Mouse (Mus musculus): Measurements from ENCODE around the gene F11. TPM values are rescaled to one million over a fixed set of nuclear protein-coding genes. Genes with fewer than 3 reads are reported as not detected.

The F11 gene
- polyA plus RNA-seq, 1 experiment = 0.02 TPM

DNA sequence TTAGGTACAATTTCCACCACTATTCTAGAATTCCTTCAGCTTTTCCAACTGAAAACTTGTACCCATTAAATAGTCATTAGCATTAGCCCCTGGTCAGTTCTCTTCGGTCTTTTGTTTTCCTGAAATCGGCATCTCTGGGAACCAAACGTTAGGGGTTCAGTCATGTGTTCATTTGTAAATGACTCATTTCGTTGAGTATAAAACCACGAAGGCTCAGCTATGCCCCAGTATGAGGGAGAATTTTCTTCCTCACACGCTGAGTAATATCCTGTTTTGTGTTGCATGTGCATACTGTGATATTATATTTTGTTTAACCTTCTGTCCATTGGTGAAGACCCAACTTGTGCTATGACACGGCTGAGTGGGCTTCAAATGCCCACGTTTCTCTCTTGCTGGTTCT is 3.4 kb downstream of the F11 start:
- no peaks in the 10 kb centered on the region for H3K27me3 ChIP-seq (ENCODE audit: control insufficient read depth)
- TF ChIP-seq TAL1 (IDR thresholded peaks at IDR 0.05; ENCODE audit: low read length) (no peak), GATA1 (IDR thresholded peaks at IDR 0.05; ENCODE audit: low read length) (no peak)
- no peak overlapping the region for H3K4me3 ChIP-seq (replicated peaks)
- H3K36me3 ChIP-seq (ENCODE audit: control insufficient read depth) = no peaks in the 10 kb centered on the region
- no peaks in the 10 kb centered on the region for H3K4me1 ChIP-seq (ENCODE audit: control insufficient read depth)
- peaks cover 7% of the 10 kb centered on the region; the same call in 1 of the 2 replicates for H3K9me3 ChIP-seq (ENCODE audit: control insufficient read depth, low read length)

DNA sequence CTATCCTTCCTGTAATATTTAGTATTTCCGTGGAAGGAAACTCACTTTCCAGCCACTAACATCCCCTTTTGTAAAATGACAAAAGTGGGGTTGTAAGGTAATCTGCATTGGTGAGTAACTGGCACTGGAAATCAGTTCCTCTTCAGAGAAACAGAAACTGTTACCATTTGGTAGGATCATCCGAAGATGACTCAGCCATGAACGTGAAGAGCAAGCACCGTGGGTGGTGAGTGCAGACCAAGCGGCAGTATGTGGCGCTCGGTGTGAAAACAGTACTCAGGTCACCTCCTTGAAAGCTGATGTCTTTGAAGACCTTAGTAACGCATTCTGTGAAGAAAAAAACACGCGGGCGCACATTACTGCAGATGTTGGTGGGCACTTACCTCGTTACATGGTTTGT is 6.8 kb downstream of the F11 start:
- H3K27me3 ChIP-seq (ENCODE audit: control insufficient read depth) = no peaks in the 10 kb centered on the region
- H3K4me1 ChIP-seq (ENCODE audit: control insufficient read depth) = no peaks in the 10 kb centered on the region
- H3K4me3 ChIP-seq (replicated peaks) = no peak overlapping the region
- peaks cover 8% of the 10 kb centered on the region for H3K9me3 ChIP-seq (ENCODE audit: control insufficient read depth, low read length)
- H3K36me3 ChIP-seq (ENCODE audit: control insufficient read depth) = no peaks in the 10 kb centered on the region; the same call in 1 of the 2 replicates
- TF ChIP-seq GATA1 (IDR thresholded peaks at IDR 0.05; ENCODE audit: low read length) (no peak), TAL1 (IDR thresholded peaks at IDR 0.05; ENCODE audit: low read length) (no peak)

GRCm38 (mm10) chr8:45254194-45254842 is 7.5 kb downstream of the F11 start:
- H3K27me3 ChIP-seq (ENCODE audit: control insufficient read depth) = no peaks in the 10 kb centered on the region
- H3K4me3 ChIP-seq (replicated peaks) = no peak overlapping the region
- H3K36me3 ChIP-seq (ENCODE audit: control insufficient read depth) = no peaks in the 10 kb centered on the region; the same call in 1 of the 2 replicates
- TF ChIP-seq GATA1 (IDR thresholded peaks at IDR 0.05; ENCODE audit: low read length) (no peak), TAL1 (IDR thresholded peaks at IDR 0.05; ENCODE audit: low read length) (no peak)
- H3K9me3 ChIP-seq (ENCODE audit: control insufficient read depth, low read length) = peaks cover 8% of the 10 kb centered on the region
- H3K4me1 ChIP-seq (ENCODE audit: control insufficient read depth) = no peaks in the 10 kb centered on the region

DNA sequence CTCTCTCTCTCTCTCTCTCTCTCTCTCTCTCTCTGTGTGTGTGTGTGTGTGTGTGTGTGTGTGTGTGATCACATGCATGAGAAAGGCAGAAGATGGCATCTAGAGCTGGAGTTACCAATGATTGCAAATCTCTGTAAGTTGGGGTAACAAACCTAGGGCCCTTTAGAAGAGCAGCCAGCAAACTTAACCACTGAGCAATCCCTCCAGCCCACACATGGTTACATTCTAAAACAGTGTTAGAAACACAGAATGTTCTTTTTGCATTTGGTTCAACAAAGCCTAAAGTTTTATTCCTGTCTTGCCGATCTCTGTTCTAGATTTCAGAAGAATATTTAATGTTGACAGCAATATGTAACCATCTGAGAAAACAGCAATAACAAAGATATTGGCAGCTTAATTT is 8.2 kb downstream of the F11 start:
- Histone ChIP-seq H3K27me3 (ENCODE audit: control insufficient read depth) (no peaks in the 10 kb centered on the region), H3K9me3 (ENCODE audit: control insufficient read depth, low read length) (peaks cover 11% of the 10 kb centered on the region), H3K36me3 (ENCODE audit: control insufficient read depth) (peaks cover 2% of the 10 kb centered on the region; the same call in 1 of the 2 replicates), H3K4me3 (replicated peaks) (no peak overlapping the region), H3K4me1 (ENCODE audit: control insufficient read depth) (no peaks in the 10 kb centered on the region)
- TF ChIP-seq TAL1 (IDR thresholded peaks at IDR 0.05; ENCODE audit: low read length) (no peak), GATA1 (IDR thresholded peaks at IDR 0.05; ENCODE audit: low read length) (no peak)

DNA sequence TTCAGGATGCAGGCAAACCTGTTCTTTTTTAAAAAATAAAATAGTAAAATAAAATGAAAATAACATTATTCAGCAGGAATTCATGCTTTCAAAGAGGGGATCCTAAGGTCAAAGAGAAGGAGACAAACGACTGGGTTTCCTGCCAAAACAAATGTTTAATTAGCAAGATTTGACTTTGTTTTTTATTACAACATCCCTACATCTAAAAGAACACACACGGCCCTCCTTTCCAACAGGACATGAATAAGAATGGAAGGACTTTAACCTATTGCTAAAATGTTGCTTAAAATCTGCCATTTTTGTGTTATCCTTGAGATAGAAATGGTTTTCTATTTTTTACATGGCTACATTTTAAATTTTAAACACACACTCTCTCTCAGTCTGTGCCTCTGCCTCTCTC is 8.7 kb downstream of the F11 start:
- no peak for TF ChIP-seq TAL1 (IDR thresholded peaks at IDR 0.05; ENCODE audit: low read length)
- no peak for TF ChIP-seq GATA1 (IDR thresholded peaks at IDR 0.05; ENCODE audit: low read length)
- Histone ChIP-seq H3K9me3 (ENCODE audit: control insufficient read depth, low read length) (peaks cover 12% of the 10 kb centered on the region), H3K4me3 (replicated peaks) (no peak overlapping the region), H3K36me3 (ENCODE audit: control insufficient read depth) (peaks cover 2% of the 10 kb centered on the region; the same call in 1 of the 2 replicates), H3K27me3 (ENCODE audit: control insufficient read depth) (no peaks in the 10 kb centered on the region), H3K4me1 (ENCODE audit: control insufficient read depth) (no peaks in the 10 kb centered on the region)

- H3K27me3 ChIP-seq (ENCODE audit: control insufficient read depth) = no peaks in the 10 kb centered on the region
- peaks cover 2% of the 10 kb centered on the region; the same call in 1 of the 2 replicates for H3K36me3 ChIP-seq (ENCODE audit: control insufficient read depth)
- no peak overlapping the region for H3K4me3 ChIP-seq (replicated peaks)
- H3K4me1 ChIP-seq (ENCODE audit: control insufficient read depth) = no peaks in the 10 kb centered on the region
- TF ChIP-seq GATA1 (IDR thresholded peaks at IDR 0.05; ENCODE audit: low read length) (no peak), TAL1 (IDR thresholded peaks at IDR 0.05; ENCODE audit: low read length) (no peak)
- peaks cover 5% of the 10 kb centered on the region; the same call in 1 of the 2 replicates for H3K9me3 ChIP-seq (ENCODE audit: control insufficient read depth, low read length)
Measured at GRCm38 (mm10) chr8:45246307-45246706, 15.5 kb downstream of the F11 start.

DNA sequence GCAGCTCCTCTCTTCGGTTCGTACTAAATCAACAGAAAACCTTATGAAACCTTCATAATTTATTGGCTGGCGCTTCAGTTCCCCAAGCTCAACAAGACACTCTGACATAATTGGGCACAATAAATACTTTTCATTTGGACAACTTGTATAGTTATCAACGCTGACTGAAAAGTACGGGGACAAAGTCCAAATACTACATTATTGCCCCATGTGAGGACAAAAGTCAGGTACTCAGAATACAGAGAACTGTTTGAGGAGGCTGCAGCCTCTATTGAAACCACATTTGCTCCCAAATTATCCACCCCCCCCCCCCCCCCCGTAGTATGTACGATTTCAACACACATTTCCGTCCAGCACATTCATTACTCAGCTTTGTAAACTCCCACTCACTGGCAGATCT is 22.5 kb downstream of the F11 start:
- H3K4me3 ChIP-seq (replicated peaks) = no peak overlapping the region
- H3K9me3 ChIP-seq (ENCODE audit: control insufficient read depth, low read length) = no peaks in the 10 kb centered on the region
- TF ChIP-seq GATA1 (IDR thresholded peaks at IDR 0.05; ENCODE audit: low read length) (no peak), TAL1 (IDR thresholded peaks at IDR 0.05; ENCODE audit: low read length) (no peak)
- H3K36me3 ChIP-seq (ENCODE audit: control insufficient read depth) = no peaks in the 10 kb centered on the region
- H3K27me3 ChIP-seq (ENCODE audit: control insufficient read depth) = no peaks in the 10 kb centered on the region
- H3K4me1 ChIP-seq (ENCODE audit: control insufficient read depth) = no peaks in the 10 kb centered on the region

DNA sequence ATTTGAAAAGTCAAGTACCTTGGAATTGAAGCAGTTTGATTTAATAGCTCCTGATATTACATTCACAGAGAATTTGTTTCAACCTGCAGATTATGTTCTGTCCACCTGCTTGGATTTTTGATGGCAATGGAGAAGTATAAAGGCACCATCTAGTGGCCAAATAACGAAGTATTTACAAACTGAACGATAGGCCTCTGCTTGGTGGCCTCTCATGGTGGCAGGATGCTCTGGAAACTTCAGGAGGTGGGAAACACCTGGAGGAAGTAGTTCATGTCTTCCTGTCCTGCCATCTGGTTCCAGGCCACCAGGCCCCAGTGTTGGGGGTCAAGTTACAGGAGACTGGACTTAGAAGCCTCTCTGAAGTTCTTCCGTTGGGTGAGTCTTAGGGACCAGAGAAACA is 23.5 kb downstream of the F11 start:
- no peak for TF ChIP-seq GATA1 (IDR thresholded peaks at IDR 0.05; ENCODE audit: low read length)
- Histone ChIP-seq H3K27me3 (ENCODE audit: control insufficient read depth) (no peaks in the 10 kb centered on the region), H3K4me3 (replicated peaks) (no peak overlapping the region), H3K36me3 (ENCODE audit: control insufficient read depth) (no peaks in the 10 kb centered on the region), H3K9me3 (ENCODE audit: control insufficient read depth, low read length) (no peaks in the 10 kb centered on the region), H3K4me1 (ENCODE audit: control insufficient read depth) (no peaks in the 10 kb centered on the region)

DNA sequence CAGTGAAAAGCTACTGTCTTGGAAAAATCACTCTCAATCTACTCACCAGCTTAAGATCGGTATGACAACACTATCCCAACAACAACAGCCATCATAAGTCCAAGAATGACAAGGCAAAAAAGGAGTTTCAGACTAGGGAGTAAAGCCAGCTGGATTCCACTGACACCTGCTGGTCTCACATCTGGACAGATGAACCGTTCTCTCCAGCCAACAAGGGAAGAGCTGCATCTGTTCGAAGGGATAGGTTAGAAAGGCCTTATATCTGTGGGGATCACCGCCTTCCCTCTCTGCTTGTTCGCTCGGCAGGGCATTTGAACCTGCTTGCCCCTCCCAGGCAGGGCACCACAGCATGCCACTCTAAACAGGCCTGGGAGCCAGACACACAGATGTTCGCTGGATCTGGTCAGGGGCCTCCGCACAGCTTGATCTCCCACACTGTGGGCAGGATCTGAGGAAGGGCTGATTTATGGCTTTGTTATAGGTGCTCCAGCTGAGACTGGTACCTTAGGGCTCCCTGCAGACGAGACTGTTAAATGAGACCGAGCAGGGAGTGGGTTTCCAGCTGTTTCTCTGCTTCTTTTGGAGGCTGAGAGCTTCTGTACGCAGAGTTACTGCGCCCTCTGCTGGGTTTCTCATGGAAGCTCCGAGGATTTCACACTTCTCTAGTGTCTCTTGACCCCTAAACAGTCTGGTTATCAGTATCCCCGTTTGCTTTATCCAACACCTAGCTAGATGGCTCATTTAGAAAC is 25.5 kb downstream of the F11 start:
- Histone ChIP-seq H3K4me3 (replicated peaks) (no peak overlapping the region), H3K9me3 (ENCODE audit: control insufficient read depth, low read length) (no peaks in the 10 kb centered on the region), H3K36me3 (ENCODE audit: control insufficient read depth) (no peaks in the 10 kb centered on the region), H3K27me3 (ENCODE audit: control insufficient read depth) (no peaks in the 10 kb centered on the region), H3K4me1 (ENCODE audit: control insufficient read depth) (no peaks in the 10 kb centered on the region)
- TF ChIP-seq TAL1 (IDR thresholded peaks at IDR 0.05; ENCODE audit: low read length) (no peak), GATA1 (IDR thresholded peaks at IDR 0.05; ENCODE audit: low read length) (no peak)

Measured in erythroblast, embryonic 14.5 days (primary cell).